Mouse (Mus musculus) yolk sac, embryonic 10.5 days (tissue): ENCODE data around the gene Cdca4.
A peak's percentile ranks its signal among the peaks of the same experiment; 100 is the strongest.
"Not testable (repeated sequence)": the region's sequence is repeated elsewhere in the genome, so short reads cannot be mapped to it uniquely, and the experiment has no call there.

ENCODE experiments used
- DNase-seq: peaks from one replicate; pipeline ENCODE4 v3.0.0-alpha.2; 2017; ENCODE audit warnings: low spot score

The Cdca4 gene

GRCm38 (mm10) chr12:112822676-112823075 is 6.5 kb downstream of the Cdca4 start:
- DNase-seq = no peak

GRCm38 (mm10) chr12:112821974-112822373 is 7.2 kb downstream of the Cdca4 start:
- DNase-seq = no peak

GRCm38 (mm10) chr12:112821216-112821615 is 8.0 kb downstream of the Cdca4 start:
- DNase-seq = no peak

GRCm38 (mm10) chr12:112820401-112820999 is 8.7 kb downstream of the Cdca4 start:
- DNase-seq = no peak

- DNase-seq = no peak
These were observed 10.1 kb downstream of the Cdca4 start for GRCm38 (mm10) chr12:112819057-112819662.

GRCm38 (mm10) chr12:112816866-112817265 is 12.4 kb downstream of the Cdca4 start:
- not testable (repeated sequence) for DNase-seq

- no peak for DNase-seq
These were observed 12.9 kb downstream of the Cdca4 start for GRCm38 (mm10) chr12:112816294-112816693.

GRCm38 (mm10) chr12:112814682-112815470 is 14.3 kb downstream of the Cdca4 start:
- DNase-seq = no peak

- DNase-seq = no peak
These were observed 15.9 kb downstream of the Cdca4 start for GRCm38 (mm10) chr12:112813370-112813769.

GRCm38 (mm10) chr12:112810092-112810885 is 18.9 kb downstream of the Cdca4 start:
- no peak for DNase-seq

- DNase-seq = no peak
These were observed 19.6 kb downstream of the Cdca4 start for GRCm38 (mm10) chr12:112809641-112810040.

GRCm38 (mm10) chr12:112808587-112809364 is 20.4 kb downstream of the Cdca4 start, which contains the start of gene Clba1:
Gene Clba1 (plus strand): TSS chr12:112808937.
- DNase-seq = peak; percentile 84

GRCm38 (mm10) chr12:112808212-112808586 is 21.0 kb downstream of the Cdca4 start:
- no peak for DNase-seq

GRCm38 (mm10) chr12:112807796-112808195 is 21.4 kb downstream of the Cdca4 start:
- DNase-seq = no peak

- no peak for DNase-seq
These were observed 23.2 kb downstream of the Cdca4 start for GRCm38 (mm10) chr12:112806044-112806443.

GRCm38 (mm10) chr12:112804046-112804445 is 25.2 kb downstream of the Cdca4 start:
- no peak for DNase-seq

- no peak for DNase-seq
These were observed 26.3 kb downstream of the Cdca4 start for GRCm38 (mm10) chr12:112802917-112803316.

- peak; percentile 71 for DNase-seq
These were observed 27.1 kb downstream of the Cdca4 start, which contains the start of gene Ahnak2 for GRCm38 (mm10) chr12:112801864-112802846. Gene Ahnak2 (minus strand): TSS chr12:112802657.

GRCm38 (mm10) chr12:112800476-112800875 is 28.7 kb downstream of the Cdca4 start:
- no peak for DNase-seq
